ENCODE assay signal across 27 mouse cellular contexts in genomic region chr11:118079750-118080149, GRCm38 (mm10). TPM values are rescaled to one million over a fixed set of nuclear protein-coding genes. Genes with fewer than 3 reads are reported as not detected.
DNase-seq lines count a peak whose midpoint lies in the region; ATAC-seq and TF ChIP-seq lines count a peak whose summit lies in the region.
"Had no signal": no experiment of that assay in that cellular context is flagged by ENCODE, and none has a peak within 500 bp of the region (broad histone marks: within the 10 kb centered on the region; RNA-seq: fewer than 3 reads in every experiment).

No protein-coding gene starts in this region.

- 0 out of 2 replicates have a peak, but pooled peaks have one; percentile 26 for ATAC-seq in kidney, postnatal 0 days (replicated peaks; ENCODE audit: low FRiP score, low read depth)
- ATAC-seq: forebrain, embryonic 15.5 days; hindbrain, embryonic 16.5 days; intestine, embryonic 15.5 days had no signal

- no peak overlapping the region for H3K4me2 ChIP-seq in kidney, postnatal 0 days (ENCODE audit: low read length)
- H3K4me2 ChIP-seq: embryonic facial prominence, embryonic 12.5 days; forebrain, embryonic 12.5 days; forebrain, embryonic 15.5 days; heart, embryonic 12.5 days; heart, embryonic 15.5 days; hindbrain, embryonic 13.5 days; intestine, embryonic 15.5 days had no signal

- DNase-seq in heart, embryonic 10.5 days (ENCODE audit: low spot score): no peak
- no peak for DNase-seq in heart, adult 8-10 months (ENCODE audit: low spot score)
- no peak for DNase-seq in kidney, postnatal 0 days (ENCODE audit: low spot score)
- no peak for DNase-seq in kidney, postnatal 36 days
- peak; percentile 65 for DNase-seq in R1 (ENCODE audit: low read depth, low spot score)
- DNase-seq in cerebellum, adult 9-10 months: no peak
- DNase-seq in spleen, adult 12 weeks (ENCODE audit: low spot score): no peak
- DNase-seq: adrenal gland, adult 2 months; adrenal gland, postnatal 14 days; B cell, adult 2 months; cerebellum, adult 11 months; cerebellum, adult 2 months; cerebellum, postnatal 10 days; gastrocnemius, postnatal 25 days; heart, adult 18-20 months; heart, postnatal 14 days; heart, postnatal 4 days; kidney, adult 11 months had no signal

- peaks cover 10% of the 10 kb centered on the region for H3K4me1 ChIP-seq in heart, embryonic 10.5 days
- 0 out of 2 replicates have a peak, but pooled peaks cover under 1% of the 10 kb centered on the region for H3K4me1 ChIP-seq in kidney, postnatal 0 days (replicated peaks; ENCODE audit: insufficient read depth, low read length)
- H3K4me1 ChIP-seq: forebrain, embryonic 12.5 days; forebrain, embryonic 15.5 days had no signal

- peaks cover 50% of the 10 kb centered on the region for H3K27me3 ChIP-seq in heart, embryonic 10.5 days (ENCODE audit: insufficient read depth, poor library complexity, severe bottlenecking)
- no peaks in the 10 kb centered on the region for H3K27me3 ChIP-seq in kidney, postnatal 0 days (ENCODE audit: insufficient read depth, low read length)
- H3K27me3 ChIP-seq: embryonic facial prominence, embryonic 12.5 days; forebrain, embryonic 12.5 days; forebrain, embryonic 15.5 days; heart, embryonic 15.5 days; hindbrain, embryonic 13.5 days; intestine, embryonic 15.5 days had no signal

- TF ChIP-seq CTCF in kidney, postnatal 0 days (IDR thresholded peaks at IDR 0.05; ENCODE audit: low read depth): no peak

- H3K27ac ChIP-seq in heart, embryonic 10.5 days: 0 out of 2 replicates have a peak overlapping the region, but pooled peaks have one; percentile 22
- no peak overlapping the region for H3K27ac ChIP-seq in kidney, postnatal 0 days
- H3K27ac ChIP-seq: embryonic facial prominence, embryonic 12.5 days; forebrain, embryonic 12.5 days; forebrain, embryonic 15.5 days; heart, embryonic 15.5 days; hindbrain, embryonic 13.5 days; intestine, embryonic 15.5 days had no signal

- H3K9ac ChIP-seq in kidney, postnatal 0 days (ENCODE audit: low read depth, low read length): no peak overlapping the region
- H3K9ac ChIP-seq: embryonic facial prominence, embryonic 12.5 days; forebrain, embryonic 12.5 days; forebrain, embryonic 15.5 days; heart, embryonic 12.5 days; heart, embryonic 15.5 days; hindbrain, embryonic 13.5 days; intestine, embryonic 15.5 days had no signal

- H3K36me3 ChIP-seq in heart, embryonic 10.5 days: no peaks in the 10 kb centered on the region
- H3K36me3 ChIP-seq in kidney, postnatal 0 days (ENCODE audit: insufficient read depth, low read length): no peaks in the 10 kb centered on the region
- H3K36me3 ChIP-seq: embryonic facial prominence, embryonic 12.5 days; forebrain, embryonic 12.5 days; forebrain, embryonic 15.5 days; heart, embryonic 12.5 days; heart, embryonic 15.5 days; hindbrain, embryonic 13.5 days; intestine, embryonic 15.5 days had no signal

- 73% methylated on average over 14 of the region's 14 CpGs for WGBS in heart, embryonic 10.5 days
- WGBS in kidney, postnatal 0 days: 44% methylated on average over 14 of the region's 14 CpGs

- H3K4me3 ChIP-seq in heart, embryonic 10.5 days: no peak overlapping the region
- H3K4me3 ChIP-seq in kidney, postnatal 0 days (replicated peaks; ENCODE audit: low read depth, low read length): no peak overlapping the region
- H3K4me3 ChIP-seq: embryonic facial prominence, embryonic 12.5 days; erythroblast, embryonic 14.5 days; forebrain, embryonic 12.5 days; forebrain, embryonic 15.5 days; heart, embryonic 12.5 days; heart, embryonic 15.5 days; hindbrain, embryonic 13.5 days; intestine, embryonic 15.5 days had no signal

- H3K9me3 ChIP-seq in heart, embryonic 10.5 days: no peaks in the 10 kb centered on the region
- no peaks in the 10 kb centered on the region for H3K9me3 ChIP-seq in kidney, postnatal 0 days (replicated peaks; ENCODE audit: low read length)
- H3K9me3 ChIP-seq: embryonic facial prominence, embryonic 12.5 days; forebrain, embryonic 12.5 days; forebrain, embryonic 15.5 days; heart, embryonic 12.5 days; heart, embryonic 15.5 days; hindbrain, embryonic 13.5 days; intestine, embryonic 15.5 days had no signal

RNA-seq across cellular contexts. Expression of gene Dnah17, which starts 50.7 kb away (rescaled TPM):
- 0.12 and 0.14 TPM in 2 replicates for polyA plus RNA-seq in heart, embryonic 10.5 days (2016; fragmentation: Nextera tagmentation; extraction: Ambion mirVana)
- total RNA-seq in heart, adult 8-10 months (2022): under 1 TPM; 0.03 to 0.66 (median 0.07) TPM
- 0.08 and 0.12 TPM in 2 replicates for polyA plus RNA-seq in kidney, postnatal 0 days (2015; fragmentation: Nextera tagmentation; extraction: Ambion mirVana)
- polyA plus RNA-seq: erythroblast, embryonic 14.5 days had no signal
